Mouse (Mus musculus) hindbrain, embryonic 14.5 days (tissue): ENCODE results near the gene Cutal. TPM values are rescaled to one million over a fixed set of nuclear protein-coding genes. Genes with fewer than 3 reads are reported as not detected.
"Not testable (repeated sequence)": the region's sequence is repeated elsewhere in the genome, so short reads cannot be mapped to it uniquely, and the experiment has no call there.

ENCODE experiments used
- ATAC-seq: fragments of 200-750 bp; cut with Nextera tagmentation; 2 replicates; pipeline ENCODE4 v1.8.0; 2017; ENCODE audit warnings: moderate number of reproducible peaks, mild to moderate bottlenecking, moderate TSS enrichment, moderate library complexity; ENCODE audit not compliant: low FRiP score
- DNase-seq: peaks from one replicate; pipeline ENCODE4 v3.0.0-alpha.2; 2015; ENCODE audit warnings: low spot score
- H3K27ac ChIP-seq: fragments of 300-500 bp; sonication (generic); 2 replicates; pipeline ENCODE4 v1.5.1; 2014; ENCODE audit warnings: mild to moderate bottlenecking, moderate library complexity
- H3K27me3 ChIP-seq: fragments of 300-500 bp; sonication (generic); 2 replicates; pipeline ENCODE4 v1.6.1; 2014; ENCODE audit warnings: mild to moderate bottlenecking, low read length, mixed read lengths; ENCODE audit not compliant: control insufficient read depth, insufficient read depth
- H3K36me3 ChIP-seq: fragments of 300-500 bp; sonication (generic); replicated peaks from 2 replicates; pipeline ENCODE4 v1.6.1; 2014; ENCODE audit not compliant: control insufficient read depth, insufficient read depth
- H3K4me1 ChIP-seq: fragments of 300-500 bp; sonication (generic); replicated peaks from 2 replicates; pipeline ENCODE4 v1.6.1; 2014; ENCODE audit warnings: antibody characterized with exemption, low read length, mixed read lengths; ENCODE audit not compliant: control insufficient read depth, insufficient read depth
- H3K4me2 ChIP-seq: fragments of 300-500 bp; sonication (generic); replicated peaks from 2 replicates; pipeline ENCODE4 v1.6.1; 2014; ENCODE audit warnings: mild to moderate bottlenecking, moderate library complexity
- H3K4me3 ChIP-seq: fragments of 300-500 bp; sonication (generic); replicated peaks from 2 replicates; pipeline ENCODE4 v1.5.1; 2014; ENCODE audit warnings: mild to moderate bottlenecking, low read length
- H3K9ac ChIP-seq: fragments of 300-500 bp; sonication (generic); 2 replicates; pipeline ENCODE4 v1.6.1; 2014
- H3K9me3 ChIP-seq: fragments of 300-500 bp; sonication (generic); 2 replicates; pipeline ENCODE4 v1.6.1; 2016; ENCODE audit warnings: low read length; ENCODE audit not compliant: control insufficient read depth
- WGBS: fragments of 180-500 bp; shearing (Covaris S2); extraction: QIAGEN DNeasy Blood & Tissue Kit; methylation state at CpG from one replicate; pipeline ENCODE4 v1.1.7; 2014; 5-methylcytosine and 5-hydroxymethylcytosine counted together
- polyA plus RNA-seq: library from polyadenylated mRNA; unstranded; fragments of >200 nt; fragmentation: Nextera tagmentation; extraction: Ambion mirVana; gene quantifications from 2 replicates; pipeline ENCODE4 v1.2.1, GENCODE M21; 2014

The Cutal gene
- polyA plus RNA-seq = 0.21 and 0.37 TPM in 2 replicates

GRCm38 (mm10) chr2:34874271-34874670 lies at the start of gene Cutal:
Gene Cutal (plus strand): TSS chr2:34874396.
- Histone ChIP-seq H3K9ac (peak within 1 kb of the TSS; percentile 5; the same call in 1 of the 2 replicates), H3K4me3 (no peak within 1 kb of the TSS), H3K36me3 (no peaks in the 10 kb centered on the region)

GRCm38 (mm10) chr2:34825827-34826459 lies 48.3 kb upstream of the Cutal start, which contains the start of gene Fbxw2:
Gene Fbxw2 (minus strand): TSS chr2:34826311.
- peak within 1 kb of the TSS; percentile 92 for H3K4me3 ChIP-seq
- DNase-seq = peak; percentile 95
- H3K4me1 ChIP-seq = peaks cover 19% of the 10 kb centered on the region
- ATAC-seq = peak; percentile 96
- H3K4me2 ChIP-seq = peak within 1 kb of the TSS; percentile 85
- H3K9me3 ChIP-seq = 0 out of 2 replicates have a peak, but pooled peaks cover 5% of the 10 kb centered on the region
- peak within 1 kb of the TSS; percentile 98 for H3K9ac ChIP-seq
- under 1% methylated on average over 57 of the region's 57 CpGs for WGBS
- peak within 1 kb of the TSS; percentile 84 for H3K27ac ChIP-seq
- no peaks in the 10 kb centered on the region for H3K27me3 ChIP-seq
- H3K36me3 ChIP-seq = peaks cover 11% of the 10 kb centered on the region

More at GRCm38 (mm10) chr2:34874271-34874670, at the start of gene Cutal:
- Histone ChIP-seq H3K9me3 (no peaks in the 10 kb centered on the region), H3K4me2 (peak within 1 kb of the TSS; percentile 15; the same call in 1 of the 2 replicates), H3K27me3 (peaks cover 27% of the 10 kb centered on the region), H3K4me1 (peaks cover 13% of the 10 kb centered on the region), H3K27ac (no peak within 1 kb of the TSS)
- ATAC-seq (no peak), DNase-seq (no peak)
- WGBS = 7% methylated on average over 14 of the region's 14 CpGs

GRCm38 (mm10) chr2:34826460-34827231 lies 47.5 kb upstream of the Cutal start:
- Histone ChIP-seq H3K27me3 (no peaks in the 10 kb centered on the region), H3K4me1 (peaks cover 19% of the 10 kb centered on the region), H3K4me2 (peak overlapping the region; percentile 85), H3K9me3 (0 out of 2 replicates have a peak, but pooled peaks cover 5% of the 10 kb centered on the region), H3K27ac (peak overlapping the region; percentile 84), H3K36me3 (peaks cover 11% of the 10 kb centered on the region), H3K9ac (peak overlapping the region; percentile 98), H3K4me3 (peak overlapping the region; percentile 92)
- no peak for ATAC-seq
- peak; percentile 32 for DNase-seq
- 38% methylated on average over 20 of the region's 21 CpGs for WGBS

- Histone ChIP-seq H3K4me3 (no peak overlapping the region), H3K36me3 (peaks cover 2% of the 10 kb centered on the region; the same call in 1 of the 2 replicates), H3K27ac (no peak overlapping the region), H3K27me3 (no peaks in the 10 kb centered on the region), H3K9me3 (0 out of 2 replicates have a peak, but pooled peaks cover 5% of the 10 kb centered on the region), H3K4me2 (no peak overlapping the region), H3K9ac (no peak overlapping the region), H3K4me1 (peaks cover 19% of the 10 kb centered on the region)
- ATAC-seq (no peak), DNase-seq (no peak)
- 93% methylated on average over 4 of the region's 4 CpGs for WGBS
Observed at GRCm38 (mm10) chr2:34827591-34827990, 46.6 kb upstream of the Cutal start.

GRCm38 (mm10) chr2:34828026-34828425 lies 46.2 kb upstream of the Cutal start:
- H3K9me3 ChIP-seq = 0 out of 2 replicates have a peak, but pooled peaks cover 5% of the 10 kb centered on the region
- ATAC-seq (no peak), DNase-seq (no peak)
- peaks cover 19% of the 10 kb centered on the region for H3K4me1 ChIP-seq
- no peak overlapping the region for H3K27ac ChIP-seq
- H3K4me2 ChIP-seq = no peak overlapping the region
- WGBS = 93% methylated on average over 1 of the region's 1 CpGs
- no peaks in the 10 kb centered on the region for H3K36me3 ChIP-seq
- no peak overlapping the region for H3K4me3 ChIP-seq
- no peak overlapping the region for H3K9ac ChIP-seq
- H3K27me3 ChIP-seq = no peaks in the 10 kb centered on the region

- not testable (repeated sequence) for DNase-seq, H3K4me2 ChIP-seq, H3K36me3 ChIP-seq, H3K9me3 ChIP-seq, H3K27ac ChIP-seq, ATAC-seq, H3K4me3 ChIP-seq, H3K27me3 ChIP-seq, H3K9ac ChIP-seq
- 95% methylated on average over 17 of the region's 17 CpGs for WGBS
- peaks cover 11% of the 10 kb centered on the region for H3K4me1 ChIP-seq
Observed at GRCm38 (mm10) chr2:34830066-34830465, 44.1 kb upstream of the Cutal start.

GRCm38 (mm10) chr2:34832766-34833457 lies 41.3 kb upstream of the Cutal start, which contains the start of gene Gm34653:
Gene Gm34653 (plus strand): TSS chr2:34833007.
- not testable (repeated sequence) for H3K27ac ChIP-seq, H3K9me3 ChIP-seq, H3K4me3 ChIP-seq, H3K9ac ChIP-seq, H3K36me3 ChIP-seq, H3K27me3 ChIP-seq, DNase-seq, H3K4me1 ChIP-seq, ATAC-seq, H3K4me2 ChIP-seq
- 73% methylated on average over 11 of the region's 11 CpGs for WGBS

GRCm38 (mm10) chr2:34833624-34834023 lies 40.6 kb upstream of the Cutal start:
- Histone ChIP-seq H3K4me1 (no peaks in the 10 kb centered on the region), H3K4me3 (no peak overlapping the region), H3K9me3 (0 out of 2 replicates have a peak, but pooled peaks cover 5% of the 10 kb centered on the region), H3K27ac (no peak overlapping the region), H3K4me2 (no peak overlapping the region), H3K27me3 (no peaks in the 10 kb centered on the region), H3K9ac (no peak overlapping the region), H3K36me3 (no peaks in the 10 kb centered on the region)
- 90% methylated on average over 17 of the region's 17 CpGs for WGBS
- ATAC-seq = no peak
- DNase-seq = no peak

GRCm38 (mm10) chr2:34835669-34836068 lies 38.5 kb upstream of the Cutal start:
- no peak overlapping the region for H3K27ac ChIP-seq
- no peak overlapping the region for H3K4me2 ChIP-seq
- no peaks in the 10 kb centered on the region for H3K9me3 ChIP-seq
- no peaks in the 10 kb centered on the region for H3K4me1 ChIP-seq
- H3K9ac ChIP-seq = no peak overlapping the region
- no peaks in the 10 kb centered on the region for H3K36me3 ChIP-seq
- no peak for DNase-seq
- no peak overlapping the region for H3K4me3 ChIP-seq
- 76% methylated on average over 3 of the region's 3 CpGs for WGBS
- no peak for ATAC-seq
- no peaks in the 10 kb centered on the region for H3K27me3 ChIP-seq
